In the genomic region with DNA sequence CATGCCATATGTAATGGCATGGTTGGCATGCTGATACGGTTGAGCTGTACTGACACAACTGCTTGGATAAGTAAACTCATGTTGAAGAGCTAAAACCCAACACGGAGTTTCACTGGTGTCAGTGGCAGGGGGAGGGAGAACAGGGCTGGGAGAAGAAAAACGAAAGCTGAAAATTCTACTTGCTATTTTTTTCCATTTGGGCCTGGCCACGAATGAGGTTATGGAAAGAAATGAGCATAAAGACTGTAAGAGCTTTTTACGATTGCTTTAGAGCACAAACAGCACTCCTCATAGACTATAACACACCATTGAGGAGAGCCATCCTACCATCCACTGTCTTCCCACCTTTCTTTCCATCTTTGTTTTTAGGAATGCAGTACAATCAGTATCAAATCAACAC, we compare ENCODE assay signal across 30 mouse cellular contexts.
"Had no signal": no experiment of that assay in that cellular context is flagged by ENCODE, and none has a peak within 500 bp of the region (broad histone marks: within the 10 kb centered on the region; RNA-seq: fewer than 3 reads in every experiment).

No protein-coding gene starts in this region.

- H3K27me3 ChIP-seq: limb, embryonic 12.5 days; limb, embryonic 13.5 days; limb, embryonic 15.5 days; liver, embryonic 12.5 days; liver, embryonic 13.5 days; liver, embryonic 15.5 days; lung, embryonic 15.5 days; megakaryocyte, embryonic 14.5 days; midbrain, embryonic 12.5 days; midbrain, embryonic 13.5 days; midbrain, embryonic 15.5 days; neural tube, embryonic 12.5 days had no signal

- ATAC-seq: liver, postnatal 0 days; midbrain, embryonic 13.5 days had no signal

- H3K9ac ChIP-seq: limb, embryonic 12.5 days; limb, embryonic 13.5 days; limb, embryonic 15.5 days; liver, embryonic 12.5 days; liver, embryonic 13.5 days; liver, embryonic 14.5 days; liver, embryonic 15.5 days; liver, postnatal 0 days; lung, embryonic 14.5 days; lung, embryonic 15.5 days; midbrain, embryonic 12.5 days; midbrain, embryonic 13.5 days; midbrain, embryonic 15.5 days; neural tube, embryonic 12.5 days had no signal

- H3K9me3 ChIP-seq: limb, embryonic 10.5 days; limb, embryonic 12.5 days; limb, embryonic 13.5 days; limb, embryonic 15.5 days; liver, embryonic 12.5 days; liver, embryonic 13.5 days; liver, embryonic 15.5 days; lung, embryonic 15.5 days; megakaryocyte, embryonic 14.5 days; midbrain, embryonic 10.5 days; midbrain, embryonic 12.5 days; midbrain, embryonic 13.5 days; midbrain, embryonic 15.5 days; neural tube, embryonic 12.5 days had no signal

- H3K27ac ChIP-seq: left cerebral cortex, adult 2 months; limb, embryonic 10.5 days; limb, embryonic 12.5 days; limb, embryonic 13.5 days; limb, embryonic 15.5 days; liver, embryonic 12.5 days; liver, embryonic 13.5 days; liver, embryonic 14.5 days; liver, embryonic 15.5 days; lung, embryonic 15.5 days; macrophage; midbrain, embryonic 10.5 days; midbrain, embryonic 12.5 days; midbrain, embryonic 13.5 days; midbrain, embryonic 15.5 days; neural tube, embryonic 12.5 days had no signal

- H3K4me1 ChIP-seq: limb, embryonic 10.5 days; limb, embryonic 15.5 days; liver, embryonic 12.5 days; liver, embryonic 13.5 days; liver, embryonic 15.5 days; megakaryocyte, embryonic 14.5 days; midbrain, embryonic 10.5 days; midbrain, embryonic 12.5 days; midbrain, embryonic 13.5 days; midbrain, embryonic 15.5 days had no signal

- H3K4me2 ChIP-seq: limb, embryonic 12.5 days; limb, embryonic 13.5 days; limb, embryonic 15.5 days; liver, embryonic 11.5 days; liver, embryonic 12.5 days; liver, embryonic 13.5 days; liver, embryonic 15.5 days; lung, embryonic 14.5 days; lung, embryonic 15.5 days; midbrain, embryonic 12.5 days; midbrain, embryonic 13.5 days; midbrain, embryonic 15.5 days; neural tube, embryonic 12.5 days had no signal

- H3K4me3 ChIP-seq: left cerebral cortex, adult 2 months; limb, embryonic 10.5 days; limb, embryonic 12.5 days; limb, embryonic 13.5 days; limb, embryonic 15.5 days; liver, embryonic 12.5 days; liver, embryonic 13.5 days; liver, embryonic 15.5 days; lung, embryonic 15.5 days; megakaryocyte, embryonic 14.5 days; midbrain, embryonic 10.5 days; midbrain, embryonic 12.5 days; midbrain, embryonic 13.5 days; midbrain, embryonic 15.5 days; myocyte; neural tube, embryonic 12.5 days had no signal

- H3K36me3 ChIP-seq: limb, embryonic 10.5 days; liver, embryonic 15.5 days; lung, embryonic 15.5 days; midbrain, embryonic 15.5 days; neural tube, embryonic 12.5 days had no signal

- DNase-seq: left cerebral cortex, postnatal 4 days; liver; liver, embryonic 13.5 days; liver, postnatal 0 days; lung, adult 18-20 months; lung, adult 2 months; lung, embryonic 14.5 days; lung, postnatal 10 days; lung, postnatal 14 days; lung, postnatal 36 days; lung, postnatal 4 days; midbrain, embryonic 14.5 days had no signal
